Mouse (Mus musculus) megakaryocyte-erythroid progenitor cell, adult 5 weeks (primary cell): ENCODE data around the gene Olfr1348. TPM values are rescaled to one million over a fixed set of nuclear protein-coding genes. Genes with fewer than 3 reads are reported as not detected.

Experiments used
- polyA plus RNA-seq: library from polyadenylated mRNA; stranded (reverse); fragments of >175 nt; gene quantifications from 2 replicates; pipeline ENCODE4 v1.2.3, GENCODE M21; 2012

The Olfr1348 gene
- not detected in 2 replicates for polyA plus RNA-seq

GRCm38 (mm10) chr7:6508648-6509047 lies at the start of gene Olfr1348:
TSS of gene Olfr1348 (minus strand) at chr7:6508748.

GRCm38 (mm10) chr7:6522850-6523249 lies 14.3 kb upstream of the Olfr1348 start, which contains the start of gene Olfr1349:
TSS of gene Olfr1349 (minus strand) at chr7:6522950.

GRCm38 (mm10) chr7:6499655-6500054 lies 8.9 kb downstream of the Olfr1348 start, which contains the start of gene Olfr1347:
TSS of gene Olfr1347 (minus strand) at chr7:6499755.

GRCm38 (mm10) chr7:6486841-6487240 lies 21.7 kb downstream of the Olfr1348 start, which contains the start of gene Olfr5:
TSS of gene Olfr5 (minus strand) at chr7:6486941.

GRCm38 (mm10) chr7:6466951-6467350 lies 41.6 kb downstream of the Olfr1348 start, which contains the start of gene Olfr1346:
TSS of gene Olfr1346 (plus strand) at chr7:6467101.

GRCm38 (mm10) chr7:6455868-6456267 lies 52.7 kb downstream of the Olfr1348 start, which contains the start of gene Olfr1336:
TSS of gene Olfr1336 (plus strand) at chr7:6456168.

Other genes starting within 250 kb of the Olfr1348 start
- gene Zfp667, start 222.2 kb downstream of the Olfr1348 start, polyA plus RNA-seq = 0.19 and 0.44 TPM in 2 replicates
- 1.9 and 2.0 TPM in 2 replicates for gene Zfp583, start 177.5 kb downstream of the Olfr1348 start, polyA plus RNA-seq
- not detected in 2 replicates for gene Gm3854, start 165.0 kb downstream of the Olfr1348 start, polyA plus RNA-seq
- gene Zfp78, start 145.5 kb downstream of the Olfr1348 start, polyA plus RNA-seq = 0.02 and 0.08 TPM in 2 replicates
- gene Zfp28, start 125.5 kb downstream of the Olfr1348 start, polyA plus RNA-seq = 0.83 and 1.3 TPM in 2 replicates
- gene Smim17, start 110.0 kb downstream of the Olfr1348 start, polyA plus RNA-seq = not detected in 2 replicates
- not detected in 2 replicates for gene Gm20715, start 98.5 kb downstream of the Olfr1348 start, polyA plus RNA-seq
- gene Olfr1344, start 70.1 kb downstream of the Olfr1348 start, polyA plus RNA-seq = not detected in 2 replicates
- 0.03 TPM in 1 of 2 replicates, not detected in the other for gene Olfr1336, start 52.6 kb downstream of the Olfr1348 start, polyA plus RNA-seq
- gene Olfr1346, start 41.6 kb downstream of the Olfr1348 start, polyA plus RNA-seq = not detected in 2 replicates
- not detected in 2 replicates for gene Olfr5, start 21.8 kb downstream of the Olfr1348 start, polyA plus RNA-seq
- gene Olfr1347, start 9.0 kb downstream of the Olfr1348 start, polyA plus RNA-seq = not detected in 2 replicates
- gene Olfr1349, start 14.2 kb upstream of the Olfr1348 start, polyA plus RNA-seq = not detected in 2 replicates
- not detected in 2 replicates for gene Olfr1350, start 56.1 kb upstream of the Olfr1348 start, polyA plus RNA-seq
- gene Zim1, start 187.7 kb upstream of the Olfr1348 start, polyA plus RNA-seq = not detected in 2 replicates
- gene Peg3, start 221.7 kb upstream of the Olfr1348 start, polyA plus RNA-seq = 0.03 TPM in 1 of 2 replicates, not detected in the other
- 0.03 and 0.05 TPM in 2 replicates for gene Usp29, start 221.8 kb upstream of the Olfr1348 start, polyA plus RNA-seq